Mouse (Mus musculus): ENCODE results near the gene Tmx1.

The Tmx1 gene

DNA sequence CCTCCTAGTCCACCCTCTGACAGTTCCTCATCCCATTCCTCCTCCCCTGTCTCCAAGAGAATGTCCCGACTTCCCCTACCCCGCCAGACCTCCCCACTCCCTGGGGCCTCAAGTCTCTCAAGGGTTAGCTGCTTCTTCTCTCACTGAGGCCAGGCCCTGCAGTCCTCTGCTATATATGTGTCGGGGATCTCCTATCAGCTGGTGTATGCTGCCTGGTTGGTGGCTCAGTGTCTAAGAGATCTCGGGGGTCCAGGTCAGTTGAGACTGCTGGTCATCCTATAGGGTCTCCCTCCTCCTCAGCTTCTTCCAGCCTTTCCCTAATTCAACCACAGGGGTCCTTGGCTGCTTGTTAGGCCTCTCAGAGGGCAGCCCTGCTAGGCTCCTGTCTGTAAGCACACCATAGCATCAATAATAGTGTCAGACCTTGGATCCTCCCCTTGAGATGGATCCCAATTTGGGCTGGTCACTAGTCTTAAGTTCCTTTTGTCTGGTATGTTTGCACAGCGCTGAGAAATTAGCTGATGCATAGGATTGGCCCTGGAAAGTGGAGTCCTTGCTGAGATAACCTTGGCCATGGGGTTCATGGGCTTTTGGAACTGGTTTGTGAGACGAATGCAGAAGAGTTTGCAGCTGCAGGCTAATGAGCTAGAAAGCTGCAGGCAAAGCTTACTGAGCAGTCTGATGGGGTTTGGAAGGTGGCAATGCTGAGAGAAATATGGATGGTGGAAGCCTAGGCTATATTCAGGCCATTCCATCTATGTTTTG, 34.0 kb downstream of the Tmx1 start:
- no peak for DNase-seq (ENCODE audit: low spot score)

DNA sequence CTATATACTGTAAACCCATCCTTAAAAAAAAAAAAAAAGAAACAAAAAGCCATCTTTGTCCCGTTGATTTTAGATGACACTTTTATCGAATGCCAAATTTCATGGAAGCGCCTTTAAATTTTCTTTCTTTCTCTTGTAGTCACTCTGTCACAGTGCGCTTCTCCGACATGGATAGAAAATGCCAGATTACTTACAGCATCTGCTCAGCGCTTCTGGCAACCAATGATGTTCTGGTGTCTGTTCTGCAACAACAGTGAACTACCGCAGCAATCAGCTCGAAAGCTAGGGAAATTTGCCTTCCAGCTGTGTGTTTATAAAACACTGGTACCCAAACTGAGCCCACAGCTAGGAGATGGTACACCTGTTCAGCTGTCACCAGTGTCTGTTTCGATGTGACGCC, 39.5 kb downstream of the Tmx1 start:
- DNase-seq (ENCODE audit: low spot score): no peak

DNA sequence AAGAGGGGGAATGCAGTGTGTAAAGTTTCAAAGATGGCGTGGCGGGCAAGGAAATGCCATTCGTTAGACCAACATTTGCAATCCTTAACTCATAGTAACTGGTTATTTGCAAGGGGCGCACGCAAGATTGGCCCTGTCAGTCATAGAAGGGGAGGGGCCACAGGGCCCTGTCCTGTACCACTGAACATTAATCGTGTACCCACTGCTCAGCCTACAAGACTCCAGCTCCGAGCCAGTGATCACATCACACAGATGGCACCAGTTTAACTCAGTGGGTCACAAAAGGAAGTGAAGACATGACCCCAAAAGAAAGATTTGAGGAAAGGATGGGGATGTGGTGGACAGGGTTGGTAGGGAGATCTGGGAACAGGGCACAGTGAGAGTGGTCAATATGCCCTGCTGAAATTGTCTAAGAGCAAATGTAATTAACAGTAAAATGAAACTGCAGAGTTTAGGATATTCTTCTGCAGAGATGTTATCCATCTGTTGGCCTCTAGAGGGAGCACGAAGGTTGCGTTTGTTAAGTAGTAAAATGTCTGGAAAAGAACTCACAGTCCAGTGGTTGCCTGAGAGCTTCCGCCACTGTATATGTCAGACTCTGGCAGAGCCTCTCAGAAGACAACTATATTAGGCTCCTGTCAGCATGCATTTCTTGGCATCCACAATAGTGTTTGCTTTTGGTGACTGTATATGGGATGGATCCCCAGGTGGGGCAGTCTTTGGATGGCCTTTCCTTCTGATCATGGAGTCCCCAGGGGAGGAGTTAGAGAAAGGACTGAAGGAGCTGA, 41.8 kb downstream of the Tmx1 start:
- no peak for DNase-seq (ENCODE audit: low spot score)

DNA sequence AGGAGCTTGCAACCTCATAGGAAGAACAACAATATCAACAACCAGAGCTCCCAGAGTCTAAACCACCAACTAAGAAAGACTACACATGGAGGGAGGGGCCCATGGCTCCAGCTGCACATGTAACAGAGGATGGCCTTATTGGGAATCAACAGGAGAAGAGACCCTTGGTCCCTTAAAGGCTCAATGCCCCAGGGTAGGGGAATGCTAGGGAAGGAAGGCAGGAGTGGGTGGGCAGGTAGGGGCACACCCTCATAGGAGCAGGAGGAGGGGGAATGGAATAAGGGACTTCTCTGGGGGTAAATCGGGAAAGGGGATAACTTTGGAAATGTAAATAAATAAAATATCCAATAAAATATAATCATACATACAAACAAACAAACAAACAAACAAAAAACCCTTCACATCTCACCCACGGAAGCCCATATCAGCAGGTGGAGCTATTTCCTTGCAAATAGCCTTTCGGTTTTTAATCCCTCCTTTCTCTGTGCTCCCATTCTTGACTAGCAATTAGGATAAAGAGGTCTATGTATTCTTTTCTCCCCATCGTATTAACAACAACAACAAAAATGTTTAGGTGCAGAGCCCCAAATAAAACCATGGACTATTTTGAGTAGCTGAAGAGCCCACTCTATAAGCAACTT, 42.5 kb downstream of the Tmx1 start:
- no peak for DNase-seq (ENCODE audit: low spot score)

DNA sequence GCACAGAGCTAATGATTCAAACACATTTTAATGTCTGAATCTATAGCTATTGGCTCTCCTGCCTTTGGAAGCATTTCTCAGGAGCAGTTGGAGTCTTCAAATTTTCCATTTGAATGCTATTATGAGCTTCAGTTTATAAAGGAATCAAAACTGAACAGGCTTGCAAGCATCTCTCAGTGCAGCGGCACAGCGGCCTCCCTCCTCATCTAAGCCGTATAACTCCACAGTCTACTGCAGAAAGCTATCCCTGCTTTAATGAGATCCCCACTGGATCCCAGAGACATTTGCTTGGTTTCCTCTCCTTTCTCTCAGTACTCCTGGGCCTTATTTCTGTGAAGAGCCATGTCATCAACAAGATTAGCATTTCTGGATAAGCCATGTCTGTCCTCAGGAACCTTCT, 45.2 kb downstream of the Tmx1 start:
- DNase-seq (ENCODE audit: low spot score): no peak

DNA sequence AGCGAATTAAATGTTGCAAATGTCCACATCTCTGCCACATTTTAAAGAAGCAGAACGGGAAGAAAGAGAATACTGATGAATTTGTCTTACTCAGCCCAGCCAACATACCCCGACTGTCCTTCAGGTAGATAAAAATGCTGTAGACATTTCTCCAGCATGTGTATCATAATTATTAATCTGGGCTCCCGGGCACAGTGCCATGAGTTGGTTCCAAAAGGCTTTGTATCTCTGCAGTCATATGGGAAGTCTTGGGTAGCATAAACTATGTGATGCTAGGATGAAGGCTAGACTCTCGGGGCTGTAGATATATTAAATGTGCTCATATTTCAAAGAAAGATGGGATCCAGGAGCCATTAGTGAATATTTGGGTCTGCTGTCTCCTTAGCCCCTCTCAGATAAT, 53.1 kb downstream of the Tmx1 start:
- DNase-seq (ENCODE audit: low spot score): no peak

DNA sequence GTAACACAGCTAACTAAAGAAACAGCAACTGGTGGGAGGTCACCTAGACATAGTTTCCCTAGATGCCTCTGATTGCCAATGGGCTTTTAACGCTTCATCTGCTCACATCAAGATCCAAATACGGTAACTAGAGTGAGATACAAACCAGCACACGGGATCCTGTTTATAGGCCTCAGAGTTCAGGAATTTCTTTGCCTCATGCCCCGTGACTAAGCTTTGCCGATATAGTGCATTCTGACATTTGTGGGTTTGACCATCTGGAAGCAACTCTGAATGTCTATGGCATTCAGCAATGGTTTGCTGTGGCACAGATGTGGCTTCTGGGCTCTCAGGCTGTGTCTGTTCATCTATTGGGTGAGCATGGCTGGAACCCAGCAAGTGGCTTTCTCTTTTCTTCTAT, 59.1 kb downstream of the Tmx1 start:
- DNase-seq (ENCODE audit: low spot score): no peak

DNA sequence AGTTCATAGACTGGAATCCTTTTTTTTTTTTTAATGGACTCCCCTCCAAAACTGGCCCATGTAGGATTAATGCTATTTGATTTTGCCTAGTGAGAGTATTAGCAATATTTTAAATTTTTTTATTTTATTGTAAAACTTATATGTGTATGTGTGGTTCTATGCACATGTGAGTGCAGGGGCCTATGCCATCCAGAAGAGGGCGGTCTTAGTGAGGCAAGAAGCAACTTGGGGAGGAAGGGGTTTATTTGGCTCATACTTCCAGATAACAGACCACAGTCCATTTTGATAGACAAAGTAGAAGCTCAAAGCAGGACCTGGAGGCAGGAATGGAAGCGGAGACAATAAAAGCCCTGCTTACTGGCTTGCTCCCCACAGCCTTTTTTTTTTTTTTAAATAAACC, 59.5 kb downstream of the Tmx1 start:
- DNase-seq (ENCODE audit: low spot score): no peak

Data from layer of hippocampus, adult 9-10 months (tissue).